Mouse (Mus musculus): ENCODE data around the gene Entpd1.

DNA sequence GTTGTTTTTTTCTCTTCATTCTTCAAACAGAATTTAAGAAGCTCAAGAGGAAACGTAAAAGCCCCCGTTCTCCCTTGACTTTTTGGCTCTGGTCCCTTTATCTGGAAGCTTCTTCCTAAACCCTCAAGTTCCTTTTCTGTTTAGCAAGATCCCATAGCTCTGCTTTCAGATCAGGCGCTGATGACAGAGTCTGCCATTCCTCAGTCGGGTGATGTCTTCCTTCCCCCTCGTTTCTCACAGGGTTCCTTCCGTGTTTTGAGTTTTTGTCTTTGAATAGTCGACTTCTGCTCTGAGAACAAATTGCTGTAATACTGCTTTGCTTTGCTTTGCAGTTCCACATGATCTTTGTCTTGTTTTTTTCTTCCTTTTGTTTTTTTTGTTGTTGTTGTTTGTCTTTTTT lies 18.4 kb downstream of the Entpd1 start:
- no peak for TF ChIP-seq CTCF (IDR thresholded peaks at IDR 0.05)
- TF ChIP-seq EP300 (IDR thresholded peaks at IDR 0.05; ENCODE audit: insufficient read depth, low read depth, low read length) = no peak
